Mouse (Mus musculus) limb, embryonic 14.5 days (tissue): ENCODE measurements at regions not wholly inside any gene's neighbourhood (a gene's known extent, or its start where the extent isn't known, plus 50 kb on each side); places are given as distances from the start of the nearest gene placed in this dataset.

ENCODE experiments used
- ATAC-seq: fragments of 200-750 bp; cut with Nextera tagmentation; 2 replicates; pipeline ENCODE4 v1.8.0; 2017; ENCODE audit warnings: low read depth, moderate number of reproducible peaks, moderate TSS enrichment; ENCODE audit not compliant: low FRiP score
- DNase-seq: peaks from one replicate; pipeline ENCODE4 v3.0.0-alpha.2; 2015; ENCODE audit warnings: low spot score
- H3K27ac ChIP-seq: fragments of 300-500 bp; sonication (generic); replicated peaks from 2 replicates; pipeline ENCODE4 v1.5.1; 2014; ENCODE audit warnings: low read depth, mild to moderate bottlenecking, low read length, moderate library complexity, mixed read lengths
- H3K27me3 ChIP-seq: fragments of 300-500 bp; sonication (generic); 2 replicates; pipeline ENCODE4 v1.6.1; 2014; ENCODE audit warnings: low read length, mixed read lengths; ENCODE audit not compliant: control insufficient read depth, insufficient read depth
- H3K36me3 ChIP-seq: fragments of 300-500 bp; sonication (generic); 2 replicates; pipeline ENCODE4 v1.6.1; 2014; ENCODE audit warnings: mild to moderate bottlenecking, low read length, moderate library complexity, mixed read lengths; ENCODE audit not compliant: control insufficient read depth, insufficient read depth
- H3K4me1 ChIP-seq: fragments of 300-500 bp; sonication (generic); 2 replicates; pipeline ENCODE4 v1.6.1; 2014; ENCODE audit warnings: antibody characterized with exemption, low read length, mixed read lengths; ENCODE audit not compliant: control insufficient read depth, insufficient read depth
- H3K4me2 ChIP-seq: fragments of 300-500 bp; sonication (generic); replicated peaks from 2 replicates; pipeline ENCODE4 v1.6.1; 2014; ENCODE audit warnings: low read depth, mild to moderate bottlenecking, low read length, moderate library complexity; ENCODE audit not compliant: severe bottlenecking
- H3K4me3 ChIP-seq: fragments of 300-500 bp; sonication (generic); replicated peaks from 2 replicates; pipeline ENCODE4 v1.5.1; 2014; ENCODE audit warnings: low read length
- H3K9ac ChIP-seq: fragments of 300-500 bp; sonication (generic); 2 replicates; pipeline ENCODE4 v1.6.1; 2014; ENCODE audit warnings: mild to moderate bottlenecking, low read depth, low read length, moderate library complexity; ENCODE audit not compliant: severe bottlenecking
- H3K9me3 ChIP-seq: fragments of 300-500 bp; sonication (generic); 2 replicates; pipeline ENCODE4 v1.6.1; 2016; ENCODE audit warnings: low read length; ENCODE audit not compliant: control insufficient read depth
- POLR2A ChIP-seq: fragments of 200-500 bp; IDR thresholded peaks from 2 replicates; pipeline ENCODE4 v1.8.0; 2012; ENCODE audit warnings: inconsistent platforms, mild to moderate bottlenecking, moderate library complexity, borderline replicate concordance; ENCODE audit not compliant: insufficient read depth, insufficient read length; ENCODE audit errors: extremely low read depth
- WGBS: fragments of 180-500 bp; shearing (Covaris S2); extraction: QIAGEN DNeasy Blood & Tissue Kit; methylation state at CpG from one replicate; pipeline ENCODE4 v1.1.7; 2014; 5-methylcytosine and 5-hydroxymethylcytosine counted together

DNA sequence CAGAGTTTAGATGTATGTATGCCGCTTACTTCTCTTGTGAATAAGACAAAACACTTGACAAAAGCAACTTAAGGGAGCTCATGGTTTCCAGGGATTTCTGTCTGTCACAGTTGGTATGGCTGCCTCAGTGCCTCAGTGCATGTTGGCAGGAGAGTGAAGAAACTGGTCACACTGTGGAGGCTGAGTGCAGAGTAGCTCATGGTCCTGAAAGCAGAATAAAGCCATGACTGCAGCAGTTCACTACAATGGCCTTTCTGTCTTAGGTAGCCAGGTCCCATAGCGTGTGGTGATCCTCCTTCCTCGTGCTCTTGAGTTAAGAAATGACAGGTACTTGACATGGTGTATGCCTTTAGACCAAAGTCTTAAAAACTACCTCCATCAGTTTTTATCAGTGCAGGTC, 178.0 kb upstream of the Marcks start:
- H3K9ac ChIP-seq, result no peak overlapping the region
- H3K4me3 ChIP-seq, result no peak overlapping the region
- no peaks in the 10 kb centered on the region for H3K27me3 ChIP-seq
- H3K36me3 ChIP-seq, result no peaks in the 10 kb centered on the region
- H3K4me1 ChIP-seq, result no peaks in the 10 kb centered on the region
- ATAC-seq (no peak), DNase-seq (no peak)
- TF ChIP-seq POLR2A, result no peak
- H3K9me3 ChIP-seq, result no peaks in the 10 kb centered on the region
- WGBS, result 83% methylated on average over 3 of the region's 3 CpGs
- H3K4me2 ChIP-seq, result no peak overlapping the region
- no peak overlapping the region for H3K27ac ChIP-seq

DNA sequence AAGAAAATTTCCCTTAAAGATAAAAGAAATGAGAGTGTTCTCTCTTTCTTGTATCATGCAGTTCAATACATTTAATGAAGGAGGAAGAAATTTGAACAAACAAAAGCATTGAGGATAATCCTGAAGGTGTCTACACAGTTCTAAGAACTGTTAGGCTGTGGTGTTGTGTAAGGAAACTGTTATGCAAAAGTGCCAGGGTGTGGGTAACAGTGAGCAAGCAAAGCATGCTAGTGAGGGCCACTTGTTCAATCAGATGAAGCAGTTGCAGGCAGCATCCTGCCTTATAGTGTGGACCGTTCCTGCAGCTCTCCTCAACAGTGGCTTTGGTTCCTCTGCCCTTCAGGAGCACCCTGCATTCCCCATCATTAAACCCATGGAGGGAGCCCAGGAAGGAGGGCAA, 177.1 kb upstream of the Marcks start:
- no peak overlapping the region for H3K4me3 ChIP-seq
- ATAC-seq (no peak), DNase-seq (no peak)
- H3K27me3 ChIP-seq, result no peaks in the 10 kb centered on the region
- no peaks in the 10 kb centered on the region for H3K36me3 ChIP-seq
- H3K4me2 ChIP-seq, result no peak overlapping the region
- no peaks in the 10 kb centered on the region for H3K4me1 ChIP-seq
- no peak for TF ChIP-seq POLR2A
- H3K9ac ChIP-seq, result no peak overlapping the region
- H3K9me3 ChIP-seq, result no peaks in the 10 kb centered on the region
- WGBS, result 96% methylated on average over 1 of the region's 1 CpGs
- no peak overlapping the region for H3K27ac ChIP-seq

DNA sequence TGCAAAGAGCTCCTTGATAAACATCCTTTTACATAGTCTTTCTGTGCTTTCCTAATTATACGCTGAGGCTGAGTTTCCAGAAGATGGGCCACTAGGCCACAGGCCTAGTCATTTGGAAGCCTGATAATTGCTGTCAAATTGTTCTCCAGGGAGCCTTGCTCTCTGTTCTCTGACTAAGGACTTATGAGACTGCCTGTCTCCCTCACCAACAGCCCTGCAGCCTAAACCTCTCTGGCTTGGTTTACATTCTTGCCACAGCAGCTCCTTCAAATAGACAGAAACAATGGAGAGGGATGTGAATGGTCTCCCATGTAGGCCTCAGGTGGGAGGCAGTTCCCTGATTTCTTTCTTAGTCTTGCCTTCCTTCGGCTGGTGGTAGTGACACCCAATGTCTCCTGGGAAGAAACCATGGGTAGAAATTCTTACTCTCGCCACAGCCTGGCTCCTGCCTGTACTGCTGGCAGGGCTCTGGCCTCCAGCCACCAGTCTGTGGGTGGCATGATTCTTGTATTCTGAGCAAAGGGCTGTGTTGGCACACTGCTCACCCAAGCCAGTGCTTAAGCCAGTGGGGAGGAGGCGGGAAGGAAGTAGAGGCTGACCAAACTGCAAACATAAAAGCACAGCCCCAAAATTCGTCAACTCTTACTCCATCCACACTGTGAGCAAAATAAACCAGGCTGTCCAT, 176.2 kb upstream of the Marcks start:
- no peaks in the 10 kb centered on the region for H3K36me3 ChIP-seq
- no peaks in the 10 kb centered on the region for H3K4me1 ChIP-seq
- H3K9me3 ChIP-seq, result no peaks in the 10 kb centered on the region
- no peak overlapping the region for H3K4me2 ChIP-seq
- TF ChIP-seq POLR2A, result no peak
- no peak overlapping the region for H3K27ac ChIP-seq
- ATAC-seq (no peak), DNase-seq (no peak)
- no peak overlapping the region for H3K9ac ChIP-seq
- 80% methylated on average over 5 of the region's 5 CpGs for WGBS
- H3K27me3 ChIP-seq, result no peaks in the 10 kb centered on the region
- H3K4me3 ChIP-seq, result no peak overlapping the region

DNA sequence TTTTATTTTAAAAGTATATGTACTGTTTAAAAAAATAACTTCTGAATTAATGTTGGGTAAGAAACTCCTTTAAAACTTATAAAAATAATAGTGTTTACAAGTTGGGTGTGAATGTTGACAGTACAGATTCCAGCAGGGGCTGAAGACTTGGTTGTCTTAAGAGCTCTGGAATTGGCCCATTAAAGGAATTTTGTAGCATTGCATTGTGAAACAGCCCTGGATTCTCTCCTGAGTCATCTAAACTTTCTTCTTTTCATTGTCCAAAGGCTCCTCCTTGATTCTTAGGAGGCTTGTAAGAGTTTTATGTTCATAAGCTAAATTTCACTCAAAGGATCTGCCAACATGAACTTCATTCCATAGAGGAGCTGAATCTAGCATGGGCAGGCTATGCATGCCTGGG, 174.7 kb upstream of the Marcks start:
- Histone ChIP-seq H3K27ac (no peak overlapping the region), H3K4me2 (no peak overlapping the region), H3K4me3 (no peak overlapping the region), H3K27me3 (no peaks in the 10 kb centered on the region), H3K36me3 (no peaks in the 10 kb centered on the region), H3K9me3 (no peaks in the 10 kb centered on the region), H3K4me1 (no peaks in the 10 kb centered on the region), H3K9ac (no peak overlapping the region)
- no peak for TF ChIP-seq POLR2A
- ATAC-seq (no peak), DNase-seq (no peak)

DNA sequence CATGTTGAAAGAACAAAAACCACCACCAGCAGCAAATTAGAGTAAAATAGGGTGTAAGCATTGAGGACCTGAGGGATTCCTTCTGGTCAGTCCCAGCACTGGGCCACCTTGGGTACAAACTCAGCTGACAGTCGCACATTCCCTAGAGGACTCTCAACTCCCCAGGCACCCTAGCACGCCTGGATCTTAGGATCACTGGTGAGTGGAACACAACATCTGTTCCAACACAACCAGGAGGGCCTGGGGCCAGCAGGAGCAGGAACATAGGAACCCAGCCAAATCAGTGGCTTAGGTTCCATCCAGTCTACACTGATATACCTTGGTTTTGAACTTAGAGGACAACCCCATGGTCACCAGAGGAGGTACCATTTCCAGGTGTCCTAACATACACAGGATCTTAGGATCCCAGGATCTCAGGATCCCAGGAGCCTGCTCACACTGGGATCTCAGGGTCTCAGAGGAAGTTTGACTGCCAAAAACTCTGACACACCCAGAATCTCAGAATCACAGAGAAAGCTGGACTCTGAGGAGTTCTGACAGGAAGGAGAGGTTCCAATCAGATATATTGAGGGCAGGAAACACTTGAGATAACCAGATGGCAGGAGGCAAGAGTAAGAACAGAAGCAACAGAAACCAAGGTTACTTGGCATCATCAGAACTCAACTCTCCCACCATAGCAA, 171.7 kb upstream of the Marcks start:
- Histone ChIP-seq H3K9ac (no peak overlapping the region), H3K4me1 (no peaks in the 10 kb centered on the region), H3K4me2 (no peak overlapping the region), H3K27ac (no peak overlapping the region), H3K4me3 (no peak overlapping the region), H3K9me3 (no peaks in the 10 kb centered on the region), H3K36me3 (no peaks in the 10 kb centered on the region), H3K27me3 (no peaks in the 10 kb centered on the region)
- no peak for ATAC-seq
- 89% methylated on average over 2 of the region's 2 CpGs for WGBS
- no peak for TF ChIP-seq POLR2A
- DNase-seq, result no peak
